Mouse (Mus musculus) C2C12 (cell line): ENCODE data around the gene Casc3.

Experiments
- CTCF ChIP-seq: IDR thresholded peaks from one replicate; pipeline ENCODE4 v1.5.1; 2011; ENCODE audit not compliant: control insufficient read depth, insufficient read depth, insufficient read length
- FOSL1 ChIP-seq: IDR thresholded peaks from one replicate; pipeline ENCODE4 v1.8.0; 2011; ENCODE audit warnings: mild to moderate bottlenecking, low read length; ENCODE audit not compliant: poor library complexity, insufficient read depth, severe bottlenecking
- MAX ChIP-seq: IDR thresholded peaks from one replicate; pipeline ENCODE4 v1.6.1; 2011; ENCODE audit warnings: mild to moderate bottlenecking, control low read depth
- MYOD1 ChIP-seq: IDR thresholded peaks from one replicate; pipeline ENCODE4 v1.6.1; 2011; ENCODE audit warnings: low read depth; ENCODE audit not compliant: control insufficient read depth, insufficient read length
- MYOG ChIP-seq: IDR thresholded peaks from one replicate; pipeline ENCODE4 v1.6.1; 2011; ENCODE audit not compliant: control insufficient read depth, insufficient read length; ENCODE audit errors: extremely low read depth

DNA sequence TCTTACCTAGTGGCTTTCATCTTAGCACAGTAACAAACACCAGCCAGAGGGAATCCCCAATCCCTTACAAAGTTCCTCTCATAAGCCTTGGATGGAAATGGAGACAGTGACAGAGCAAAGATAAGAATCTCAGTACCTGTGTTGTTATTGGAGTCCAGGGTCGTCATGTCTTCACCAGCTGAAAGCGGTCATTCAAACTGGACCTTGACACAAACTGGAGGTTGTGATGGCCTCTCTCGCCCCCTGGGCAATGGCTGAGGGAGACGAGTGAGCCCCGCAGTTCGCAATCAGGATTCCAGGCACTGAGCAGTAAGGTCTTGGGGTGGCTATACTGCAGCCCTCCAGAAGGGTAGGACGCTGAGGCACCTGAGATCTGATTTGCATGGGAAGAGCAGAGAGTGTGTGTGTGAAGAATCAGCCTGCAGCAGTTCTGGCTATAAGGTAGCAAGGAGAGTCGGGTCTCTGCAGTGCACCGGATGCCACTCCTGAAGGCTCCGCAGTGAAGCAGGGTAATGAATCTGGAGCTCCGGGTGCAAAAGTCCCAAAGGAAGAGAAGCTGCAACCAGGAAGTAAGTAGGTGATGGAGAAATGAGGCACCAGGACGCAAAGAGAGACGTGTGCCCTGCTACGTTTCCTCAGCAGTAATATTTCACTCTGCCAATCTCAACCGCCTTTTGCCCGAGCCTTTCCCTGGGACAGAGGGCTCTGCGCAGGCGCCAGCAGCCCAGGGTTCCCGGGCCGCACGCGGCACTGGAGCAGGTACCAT is 29.9 kb upstream of the Casc3 start, which contains the start of gene Nr1d1:
- no peak for TF ChIP-seq MYOD1
- no peak for TF ChIP-seq MAX
- TF ChIP-seq CTCF: no peak
- no peak for TF ChIP-seq MYOG
- TF ChIP-seq FOSL1: no peak
